Mouse (Mus musculus): ENCODE results near the gene Drg1. TPM values are rescaled to one million over a fixed set of nuclear protein-coding genes. Genes with fewer than 3 reads are reported as not detected.
"Not testable (repeated sequence)": the region's sequence is repeated elsewhere in the genome, so short reads cannot be mapped to it uniquely, and the experiment has no call there.

Drg1 gene
- polyA plus RNA-seq, 1 experiment from 2014 or later: 212 TPM

DNA sequence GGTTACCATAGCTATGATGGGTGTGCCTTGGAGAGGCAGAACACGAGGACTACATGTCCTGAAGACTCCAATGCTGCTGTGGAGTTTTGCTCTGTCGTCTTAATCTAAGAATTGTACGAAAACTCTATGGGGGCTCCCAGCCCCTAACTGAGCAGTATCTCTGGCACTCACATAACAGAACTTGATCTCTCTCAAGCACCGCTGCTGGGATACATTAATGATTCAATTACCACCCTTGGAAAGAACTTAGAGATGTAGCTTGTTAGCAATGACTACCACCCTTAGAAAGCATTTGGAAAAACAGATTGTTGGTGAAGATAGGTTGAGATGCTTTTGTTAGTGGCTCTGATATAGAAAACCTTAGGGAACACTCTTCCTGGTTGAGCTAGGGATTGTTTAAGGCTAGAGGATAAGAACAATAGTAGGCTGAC, 98.6 kb downstream of the Drg1 start:
- H3K27ac ChIP-seq (ENCODE audit: low read length); ATAC-seq: not testable (repeated sequence)
- WGBS: 69% methylated on average over 4 of the region's 4 CpGs

DNA sequence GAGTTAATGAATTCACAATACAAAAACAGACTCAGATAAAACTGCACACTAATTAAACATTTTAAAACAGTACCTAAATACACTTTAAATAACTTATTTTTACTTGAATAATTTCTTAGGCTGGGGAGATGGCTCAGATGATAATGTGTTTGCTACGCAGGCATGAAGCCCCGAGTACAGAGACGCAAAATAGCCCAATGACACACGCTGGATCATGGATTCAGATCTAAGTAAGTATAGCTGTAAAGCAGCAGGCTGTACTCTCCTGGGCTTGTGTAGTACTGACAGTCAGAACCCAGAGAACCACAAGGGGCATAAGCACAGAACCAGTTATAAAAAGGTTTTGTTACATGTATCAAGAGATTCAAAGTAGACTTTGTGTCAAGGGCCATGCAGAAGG, 99.1 kb downstream of the Drg1 start:
- H3K27me3 ChIP-seq (ENCODE audit: control insufficient read depth, insufficient read depth, low read depth, low read length); H3K4me1 ChIP-seq (ENCODE audit: control insufficient read depth, insufficient read depth, low read length); H3K27ac ChIP-seq (ENCODE audit: low read length); ATAC-seq; H3K4me3 ChIP-seq (ENCODE audit: low read depth, low read length); H3K4me2 ChIP-seq (ENCODE audit: low read length); H3K9ac ChIP-seq (ENCODE audit: low read depth, low read length); H3K36me3 ChIP-seq (ENCODE audit: control insufficient read depth, insufficient read depth, low read length): not testable (repeated sequence)
- peaks cover 12% of the 10 kb centered on the region for H3K9me3 ChIP-seq (replicated peaks; ENCODE audit: control insufficient read depth, low read length, poor library complexity, severe bottlenecking)
- 95% methylated on average over 4 of the region's 4 CpGs for WGBS

More for the DNA sequence above, 98.6 kb downstream of the Drg1 start:
- not testable (repeated sequence) for H3K27me3 ChIP-seq (ENCODE audit: control insufficient read depth, insufficient read depth, low read depth, low read length); H3K4me1 ChIP-seq (ENCODE audit: control insufficient read depth, insufficient read depth, low read length); H3K36me3 ChIP-seq (ENCODE audit: control insufficient read depth, insufficient read depth, low read length); H3K9ac ChIP-seq (ENCODE audit: low read depth, low read length); H3K9me3 ChIP-seq (replicated peaks; ENCODE audit: control insufficient read depth, low read length, poor library complexity, severe bottlenecking); H3K4me3 ChIP-seq (ENCODE audit: low read depth, low read length); H3K4me2 ChIP-seq (ENCODE audit: low read length)

DNA sequence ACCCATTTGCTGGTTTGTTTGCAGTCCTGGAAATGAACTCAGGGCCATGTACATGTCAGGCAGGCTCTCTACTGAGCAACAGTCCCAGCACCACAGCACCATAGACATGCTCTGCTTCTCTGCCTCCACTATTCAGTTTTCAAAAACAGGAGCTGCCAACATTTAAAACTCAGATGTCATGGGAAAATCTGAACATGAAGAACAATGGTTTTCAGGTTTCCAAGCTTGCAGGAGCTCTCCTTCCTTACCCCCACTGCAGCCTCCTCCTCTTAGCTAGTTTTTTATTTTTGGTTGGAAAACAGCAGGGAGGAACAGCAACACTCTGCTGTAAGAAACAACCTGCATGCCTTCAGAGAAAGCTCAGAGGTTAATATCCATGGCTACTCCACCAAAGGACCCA, 99.9 kb downstream of the Drg1 start:
- H3K4me2 ChIP-seq (ENCODE audit: low read length); H3K4me3 ChIP-seq (ENCODE audit: low read depth, low read length); H3K36me3 ChIP-seq (ENCODE audit: control insufficient read depth, insufficient read depth, low read length); H3K9ac ChIP-seq (ENCODE audit: low read depth, low read length); H3K27ac ChIP-seq (ENCODE audit: low read length); H3K27me3 ChIP-seq (ENCODE audit: control insufficient read depth, insufficient read depth, low read depth, low read length); H3K4me1 ChIP-seq (ENCODE audit: control insufficient read depth, insufficient read depth, low read length); ATAC-seq: not testable (repeated sequence)
- peaks cover 13% of the 10 kb centered on the region for H3K9me3 ChIP-seq (replicated peaks; ENCODE audit: control insufficient read depth, low read length, poor library complexity, severe bottlenecking)

GRCm38 (mm10) chr11:3165210-3165782, 100.9 kb downstream of the Drg1 start:
- peaks cover 14% of the 10 kb centered on the region for H3K9me3 ChIP-seq (replicated peaks; ENCODE audit: control insufficient read depth, low read length, poor library complexity, severe bottlenecking)
- H3K9ac ChIP-seq (ENCODE audit: low read depth, low read length); H3K27me3 ChIP-seq (ENCODE audit: control insufficient read depth, insufficient read depth, low read depth, low read length); H3K4me2 ChIP-seq (ENCODE audit: low read length); H3K4me1 ChIP-seq (ENCODE audit: control insufficient read depth, insufficient read depth, low read length); H3K4me3 ChIP-seq (ENCODE audit: low read depth, low read length); H3K36me3 ChIP-seq (ENCODE audit: control insufficient read depth, insufficient read depth, low read length); H3K27ac ChIP-seq (ENCODE audit: low read length): not testable (repeated sequence)
- peak; percentile 30 for ATAC-seq
- 85% methylated on average over 3 of the region's 5 CpGs for WGBS

DNA sequence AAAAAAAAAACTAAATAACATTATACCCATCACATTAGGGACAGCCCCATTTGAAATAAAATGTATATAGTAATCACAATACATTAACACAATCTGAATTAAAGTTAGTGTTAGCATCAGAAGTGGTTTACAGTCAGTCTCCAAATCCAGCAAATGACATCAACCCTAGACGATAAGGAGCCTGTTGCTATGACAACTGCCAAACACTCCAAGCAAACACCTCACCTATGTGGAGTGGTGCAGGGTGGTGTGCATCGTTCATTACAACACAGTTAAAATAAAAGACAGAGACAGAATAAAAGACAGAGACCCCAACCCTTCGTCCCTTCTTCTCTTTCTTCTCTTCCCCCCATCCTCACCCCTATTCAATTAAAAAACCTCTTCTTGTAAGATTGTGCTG, 102.6 kb downstream of the Drg1 start:
- H3K4me2 ChIP-seq (ENCODE audit: low read length); H3K36me3 ChIP-seq (ENCODE audit: control insufficient read depth, insufficient read depth, low read length); H3K27me3 ChIP-seq (ENCODE audit: control insufficient read depth, insufficient read depth, low read depth, low read length); H3K4me3 ChIP-seq (ENCODE audit: low read depth, low read length); H3K27ac ChIP-seq (ENCODE audit: low read length); H3K4me1 ChIP-seq (ENCODE audit: control insufficient read depth, insufficient read depth, low read length); ATAC-seq; H3K9ac ChIP-seq (ENCODE audit: low read depth, low read length): not testable (repeated sequence)
- 67% methylated on average over 3 of the region's 3 CpGs for WGBS
- peaks cover 14% of the 10 kb centered on the region for H3K9me3 ChIP-seq (replicated peaks; ENCODE audit: control insufficient read depth, low read length, poor library complexity, severe bottlenecking)

GRCm38 (mm10) chr11:3163122-3163521, 103.1 kb downstream of the Drg1 start:
- H3K9ac ChIP-seq (ENCODE audit: low read depth, low read length); ATAC-seq; H3K4me1 ChIP-seq (ENCODE audit: control insufficient read depth, insufficient read depth, low read length); H3K27me3 ChIP-seq (ENCODE audit: control insufficient read depth, insufficient read depth, low read depth, low read length); H3K4me3 ChIP-seq (ENCODE audit: low read depth, low read length); H3K27ac ChIP-seq (ENCODE audit: low read length); H3K36me3 ChIP-seq (ENCODE audit: control insufficient read depth, insufficient read depth, low read length); H3K4me2 ChIP-seq (ENCODE audit: low read length): not testable (repeated sequence)
- WGBS: 93% methylated on average over 2 of the region's 2 CpGs
- H3K9me3 ChIP-seq (replicated peaks; ENCODE audit: control insufficient read depth, low read length, poor library complexity, severe bottlenecking): peaks cover 14% of the 10 kb centered on the region

- 66% methylated on average over 5 of the region's 5 CpGs for WGBS
- H3K4me3 ChIP-seq (ENCODE audit: low read depth, low read length); H3K36me3 ChIP-seq (ENCODE audit: control insufficient read depth, insufficient read depth, low read length); H3K9ac ChIP-seq (ENCODE audit: low read depth, low read length); H3K27me3 ChIP-seq (ENCODE audit: control insufficient read depth, insufficient read depth, low read depth, low read length); H3K27ac ChIP-seq (ENCODE audit: low read length); H3K4me1 ChIP-seq (ENCODE audit: control insufficient read depth, insufficient read depth, low read length); H3K4me2 ChIP-seq (ENCODE audit: low read length): not testable (repeated sequence)
- peaks cover 12% of the 10 kb centered on the region for H3K9me3 ChIP-seq (replicated peaks; ENCODE audit: control insufficient read depth, low read length, poor library complexity, severe bottlenecking)
- ATAC-seq: peak; percentile 33
These were observed 103.8 kb downstream of the Drg1 start for GRCm38 (mm10) chr11:3162236-3162897.

DNA sequence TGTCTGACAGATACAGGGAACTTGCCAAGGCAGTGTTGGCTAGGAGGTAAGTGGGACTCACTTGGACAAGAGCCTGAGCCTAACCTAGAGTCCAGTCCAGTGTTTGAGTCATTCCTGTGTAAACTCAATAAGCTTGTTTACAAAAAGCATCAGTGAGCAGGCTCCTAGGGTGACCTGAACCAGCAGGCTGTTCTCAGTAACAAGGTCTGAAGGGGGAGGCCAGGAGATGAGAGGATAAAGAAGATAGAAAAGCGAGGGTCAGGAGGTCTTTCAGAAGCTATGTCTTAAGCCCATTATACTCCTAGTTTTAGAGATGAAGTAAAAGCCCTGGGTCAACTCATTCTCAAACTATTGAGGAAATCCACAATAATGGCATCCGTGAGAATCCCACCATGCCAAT, 104.8 kb downstream of the Drg1 start:
- H3K27ac ChIP-seq (ENCODE audit: low read length); H3K27me3 ChIP-seq (ENCODE audit: control insufficient read depth, insufficient read depth, low read depth, low read length); H3K4me1 ChIP-seq (ENCODE audit: control insufficient read depth, insufficient read depth, low read length); H3K9ac ChIP-seq (ENCODE audit: low read depth, low read length); H3K4me3 ChIP-seq (ENCODE audit: low read depth, low read length); H3K4me2 ChIP-seq (ENCODE audit: low read length); ATAC-seq; H3K36me3 ChIP-seq (ENCODE audit: control insufficient read depth, insufficient read depth, low read length): not testable (repeated sequence)
- WGBS: 55% methylated on average over 1 of the region's 2 CpGs
- peaks cover 14% of the 10 kb centered on the region for H3K9me3 ChIP-seq (replicated peaks; ENCODE audit: control insufficient read depth, low read length, poor library complexity, severe bottlenecking)

- ATAC-seq; H3K27ac ChIP-seq (ENCODE audit: low read length); H3K4me1 ChIP-seq (ENCODE audit: control insufficient read depth, insufficient read depth, low read length); H3K9ac ChIP-seq (ENCODE audit: low read depth, low read length); H3K4me2 ChIP-seq (ENCODE audit: low read length); H3K4me3 ChIP-seq (ENCODE audit: low read depth, low read length); H3K36me3 ChIP-seq (ENCODE audit: control insufficient read depth, insufficient read depth, low read length); H3K27me3 ChIP-seq (ENCODE audit: control insufficient read depth, insufficient read depth, low read depth, low read length): not testable (repeated sequence)
- 92% methylated on average over 4 of the region's 4 CpGs for WGBS
- H3K9me3 ChIP-seq (replicated peaks; ENCODE audit: control insufficient read depth, low read length, poor library complexity, severe bottlenecking): peaks cover 13% of the 10 kb centered on the region
These were observed 107.4 kb downstream of the Drg1 start for GRCm38 (mm10) chr11:3158800-3159199.
